Mouse (Mus musculus): Measurements from ENCODE around the gene Slc35e4. TPM values are rescaled to one million over a fixed set of nuclear protein-coding genes. Genes with fewer than 3 reads are reported as not detected.

Slc35e4 gene
- total and polyA plus RNA-seq, 2 experiments from 2014 or later = 3.2 to 9.8 TPM

DNA sequence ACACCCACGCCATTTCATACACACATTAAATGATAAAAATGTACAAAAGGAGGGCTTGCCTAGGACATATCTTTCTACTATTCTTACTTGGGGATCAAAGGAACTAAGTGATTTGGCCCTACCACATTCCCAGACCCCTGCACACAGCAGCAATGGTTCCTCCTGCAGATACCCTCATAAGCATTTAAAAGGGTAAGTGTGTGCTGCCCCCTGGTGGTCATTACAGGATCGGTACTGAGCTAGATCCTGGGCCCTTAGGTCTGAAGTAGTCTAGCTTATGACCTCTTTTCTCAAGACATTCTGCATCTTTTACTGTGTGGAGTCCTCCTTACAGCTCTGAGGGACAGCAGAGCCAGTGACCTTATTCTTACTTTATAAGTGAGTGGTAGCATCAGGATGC, 34.6 kb downstream of the Slc35e4 start:
- TF ChIP-seq CTCF (IDR thresholded peaks at IDR 0.05; ENCODE audit: low read depth) (peak; percentile 90), EP300 (IDR thresholded peaks at IDR 0.05; ENCODE audit: low read depth) (no peak)
- no peak overlapping the region for H3K4me2 ChIP-seq (ENCODE audit: low read depth, low read length)
- no peaks in the 10 kb centered on the region for H3K9me3 ChIP-seq (replicated peaks; ENCODE audit: control insufficient read depth, low read length)
- H3K27ac ChIP-seq (ENCODE audit: low read depth) = no peak overlapping the region
- ATAC-seq (ENCODE audit: insufficient read depth, low read depth) (0 out of 2 replicates have a peak, but pooled peaks have one; percentile 62), DNase-seq (ENCODE audit: low spot score) (peak; percentile 81)
- no peaks in the 10 kb centered on the region for H3K36me3 ChIP-seq (replicated peaks; ENCODE audit: control insufficient read depth, insufficient read depth, low read length)
- no peak overlapping the region for H3K4me3 ChIP-seq (ENCODE audit: low read depth, low read length)
- H3K27me3 ChIP-seq (ENCODE audit: control insufficient read depth, insufficient read depth, low read length) = 0 out of 2 replicates have a peak, but pooled peaks cover 2% of the 10 kb centered on the region
- no peak overlapping the region for H3K9ac ChIP-seq (replicated peaks; ENCODE audit: low read depth, low read length)
- H3K4me1 ChIP-seq (ENCODE audit: control insufficient read depth, insufficient read depth) = no peaks in the 10 kb centered on the region
- 34% methylated on average over 2 of the region's 2 CpGs for WGBS

DNA sequence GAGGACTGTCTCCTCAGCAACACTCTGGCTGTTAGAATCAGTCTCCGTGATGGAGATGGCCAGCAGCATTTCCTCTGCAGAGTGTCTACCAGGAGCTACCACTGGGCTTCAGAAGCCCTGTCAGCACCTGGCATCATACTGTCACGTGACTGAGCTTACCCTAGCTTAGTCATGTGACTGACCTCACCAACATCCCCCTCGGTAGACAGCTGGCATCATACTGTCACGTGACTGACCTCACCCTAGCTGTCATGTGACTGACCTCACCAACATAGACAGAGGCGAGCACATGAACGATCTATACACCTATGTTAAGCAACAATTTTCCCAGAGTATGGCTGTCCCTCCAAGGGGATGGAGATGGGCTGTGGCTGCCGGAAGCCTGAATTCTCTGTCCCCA, 35.8 kb downstream of the Slc35e4 start:
- no peak for ATAC-seq (ENCODE audit: insufficient read depth, low read depth)
- Histone ChIP-seq H3K4me1 (ENCODE audit: control insufficient read depth, insufficient read depth) (no peaks in the 10 kb centered on the region), H3K9ac (replicated peaks; ENCODE audit: low read depth, low read length) (no peak overlapping the region), H3K27ac (ENCODE audit: low read depth) (no peak overlapping the region), H3K27me3 (ENCODE audit: control insufficient read depth, insufficient read depth, low read length) (0 out of 2 replicates have a peak, but pooled peaks cover 2% of the 10 kb centered on the region), H3K4me2 (ENCODE audit: low read depth, low read length) (no peak overlapping the region), H3K36me3 (replicated peaks; ENCODE audit: control insufficient read depth, insufficient read depth, low read length) (no peaks in the 10 kb centered on the region), H3K9me3 (replicated peaks; ENCODE audit: control insufficient read depth, low read length) (no peaks in the 10 kb centered on the region), H3K4me3 (ENCODE audit: low read depth, low read length) (no peak overlapping the region)
- 61% methylated on average over 7 of the region's 7 CpGs for WGBS
- no peak for DNase-seq (ENCODE audit: low spot score)
- TF ChIP-seq EP300 (IDR thresholded peaks at IDR 0.05; ENCODE audit: low read depth) (no peak), CTCF (IDR thresholded peaks at IDR 0.05; ENCODE audit: low read depth) (no peak)

DNA sequence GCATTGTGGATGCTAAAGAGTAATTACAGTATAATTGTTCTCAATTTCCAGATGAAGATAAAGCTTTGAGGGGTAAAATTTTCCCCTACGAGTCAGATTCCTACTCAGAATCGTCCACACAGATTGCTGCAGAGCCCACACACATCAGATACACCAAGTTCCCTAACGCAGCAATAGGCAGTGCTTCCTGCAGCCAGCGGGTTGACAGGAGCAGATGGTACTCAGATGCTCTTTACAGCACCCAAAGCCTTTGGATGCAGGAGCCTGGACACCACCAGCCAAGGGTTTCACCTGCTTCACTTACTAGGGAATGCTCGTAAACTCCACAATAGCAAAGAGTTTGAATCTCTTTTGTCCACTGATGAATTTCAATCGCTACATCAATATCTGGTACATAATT, 38.0 kb downstream of the Slc35e4 start:
- WGBS = 66% methylated on average over 6 of the region's 6 CpGs

DNA sequence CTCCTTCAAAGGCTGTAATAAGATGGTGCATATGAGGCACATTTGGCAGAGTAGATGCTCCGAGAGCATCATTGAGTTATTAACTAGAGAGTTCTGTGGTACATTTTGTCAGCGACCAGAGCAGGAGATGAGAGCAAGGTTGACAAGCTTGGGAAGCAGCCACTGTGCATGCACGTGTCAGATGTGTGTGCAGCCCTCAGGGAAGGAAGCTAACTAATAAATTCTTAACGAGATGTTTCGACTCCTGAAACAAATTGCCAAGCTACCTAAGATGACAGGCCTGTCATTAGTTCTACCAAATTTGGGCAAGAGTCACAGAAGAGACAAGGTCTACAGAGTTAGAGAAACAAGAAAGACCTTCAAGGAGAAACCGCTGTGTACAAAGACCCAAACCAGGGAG, 50.1 kb downstream of the Slc35e4 start:
- Histone ChIP-seq H3K4me3 (ENCODE audit: low read depth, low read length) (peak overlapping the region; percentile 51), H3K4me2 (ENCODE audit: low read depth, low read length) (peak overlapping the region; percentile 85), H3K36me3 (replicated peaks; ENCODE audit: control insufficient read depth, insufficient read depth, low read length) (no peaks in the 10 kb centered on the region), H3K27me3 (ENCODE audit: control insufficient read depth, insufficient read depth, low read length) (0 out of 2 replicates have a peak, but pooled peaks cover 6% of the 10 kb centered on the region), H3K4me1 (ENCODE audit: control insufficient read depth, insufficient read depth) (peaks cover 12% of the 10 kb centered on the region), H3K9me3 (replicated peaks; ENCODE audit: control insufficient read depth, low read length) (no peaks in the 10 kb centered on the region), H3K27ac (ENCODE audit: low read depth) (0 out of 2 replicates have a peak overlapping the region, but pooled peaks have one; percentile 3), H3K9ac (replicated peaks; ENCODE audit: low read depth, low read length) (no peak overlapping the region)
- TF ChIP-seq EP300 (IDR thresholded peaks at IDR 0.05; ENCODE audit: low read depth) (no peak), CTCF (IDR thresholded peaks at IDR 0.05; ENCODE audit: low read depth) (no peak)
- ATAC-seq (ENCODE audit: insufficient read depth, low read depth) (peak; percentile 9; the same call in 1 of the 2 replicates), DNase-seq (ENCODE audit: low spot score) (no peak)
- WGBS = 43% methylated on average over 6 of the region's 6 CpGs

More for the DNA sequence above, 38.0 kb downstream of the Slc35e4 start:
- no peak for DNase-seq (ENCODE audit: low spot score)
- no peaks in the 10 kb centered on the region for H3K36me3 ChIP-seq (replicated peaks; ENCODE audit: control insufficient read depth, insufficient read depth, low read length)
- no peak overlapping the region for H3K4me2 ChIP-seq (ENCODE audit: low read depth, low read length)
- 0 out of 2 replicates have a peak, but pooled peaks cover 2% of the 10 kb centered on the region for H3K27me3 ChIP-seq (ENCODE audit: control insufficient read depth, insufficient read depth, low read length)
- H3K9me3 ChIP-seq (replicated peaks; ENCODE audit: control insufficient read depth, low read length) = no peaks in the 10 kb centered on the region
- H3K4me3 ChIP-seq (ENCODE audit: low read depth, low read length) = no peak overlapping the region
- no peaks in the 10 kb centered on the region for H3K4me1 ChIP-seq (ENCODE audit: control insufficient read depth, insufficient read depth)
- no peak overlapping the region for H3K27ac ChIP-seq (ENCODE audit: low read depth)
- no peak for ATAC-seq (ENCODE audit: insufficient read depth, low read depth)
- H3K9ac ChIP-seq (replicated peaks; ENCODE audit: low read depth, low read length) = no peak overlapping the region
- TF ChIP-seq EP300 (IDR thresholded peaks at IDR 0.05; ENCODE audit: low read depth) (no peak), CTCF (IDR thresholded peaks at IDR 0.05; ENCODE audit: low read depth) (no peak)

DNA sequence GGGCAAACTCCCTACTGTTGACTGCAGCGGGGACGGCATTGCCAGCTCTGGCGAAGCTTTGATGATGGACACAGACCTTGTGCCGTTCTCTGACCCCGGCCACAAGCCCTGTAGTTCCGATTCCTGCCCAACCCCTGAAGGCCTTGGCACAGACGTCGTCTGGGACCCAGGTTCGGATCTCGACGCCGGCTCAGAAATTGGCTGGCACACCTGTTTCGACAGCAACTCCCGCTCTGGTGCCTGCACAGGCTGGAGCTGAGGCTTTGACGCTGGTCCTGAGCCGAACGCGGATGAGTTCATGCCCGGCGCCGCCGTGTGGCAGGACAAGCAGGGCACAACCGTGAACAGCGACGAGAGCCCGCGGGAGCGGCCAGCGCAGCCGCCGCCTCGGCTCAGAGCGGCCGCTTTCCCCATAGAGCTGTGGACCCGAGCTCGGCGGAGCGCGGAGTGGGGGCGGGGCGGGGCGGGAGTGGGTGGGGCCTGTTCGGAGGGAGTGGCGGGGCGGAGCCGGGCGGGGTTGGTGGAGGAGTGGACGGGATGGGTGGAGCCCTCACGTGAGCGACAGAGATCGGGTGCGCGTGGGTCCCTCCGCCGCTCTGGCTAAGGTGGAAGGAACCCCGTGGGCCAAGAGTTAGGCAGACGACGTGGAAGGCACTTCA, 50.9 kb downstream of the Slc35e4 start, which contains the start of gene Osbp2:
TSS of gene Osbp2 (minus strand) at position 450 of the 659 bp plus-strand sequence.
- Histone ChIP-seq H3K36me3 (replicated peaks; ENCODE audit: control insufficient read depth, insufficient read depth, low read length) (no peaks in the 10 kb centered on the region), H3K27ac (ENCODE audit: low read depth) (peak within 1 kb of the TSS; percentile 43), H3K4me2 (ENCODE audit: low read depth, low read length) (peak within 1 kb of the TSS; percentile 85), H3K4me1 (ENCODE audit: control insufficient read depth, insufficient read depth) (peaks cover 12% of the 10 kb centered on the region), H3K27me3 (ENCODE audit: control insufficient read depth, insufficient read depth, low read length) (0 out of 2 replicates have a peak, but pooled peaks cover 6% of the 10 kb centered on the region), H3K4me3 (ENCODE audit: low read depth, low read length) (peak within 1 kb of the TSS; percentile 51), H3K9me3 (replicated peaks; ENCODE audit: control insufficient read depth, low read length) (no peaks in the 10 kb centered on the region), H3K9ac (replicated peaks; ENCODE audit: low read depth, low read length) (peak within 1 kb of the TSS; percentile 39; the same call in 1 of the 2 replicates)
- TF ChIP-seq CTCF (IDR thresholded peaks at IDR 0.05; ENCODE audit: low read depth) (peak; percentile 61), EP300 (IDR thresholded peaks at IDR 0.05; ENCODE audit: low read depth) (peak; percentile 21; the same call in 1 of the 2 replicates)
- ATAC-seq (ENCODE audit: insufficient read depth, low read depth) = peak; percentile 94
- WGBS = 5% methylated on average over 48 of the region's 58 CpGs
- peak; percentile 73 for DNase-seq (ENCODE audit: low spot score)

Measured in heart, postnatal 0 days (tissue).